Mouse (Mus musculus) myocyte (in vitro differentiated cells): ENCODE measurements around the gene Morn5.

ENCODE experiments used
- CEBPB ChIP-seq: IDR thresholded peaks from 2 replicates; pipeline ENCODE4 v1.6.1; 2011; ENCODE audit warnings: mild to moderate bottlenecking, moderate library complexity; ENCODE audit not compliant: poor library complexity, insufficient read depth, severe bottlenecking
- E2F4 ChIP-seq: IDR thresholded peaks from one replicate; pipeline ENCODE4 v1.6.1; 2011; ENCODE audit warnings: mild to moderate bottlenecking, control low read depth, moderate library complexity; ENCODE audit not compliant: insufficient read depth
- MAX ChIP-seq: IDR thresholded peaks from one replicate; pipeline ENCODE4 v1.6.1; 2011; ENCODE audit warnings: low read depth, mild to moderate bottlenecking, control low read depth
- MYOD1 ChIP-seq, 3 experiments: IDR thresholded peaks; one replicate each; pipeline ENCODE4 v1.6.1; 2011; ENCODE audit warnings: control low read depth in 2 of 3, low read depth in 2 of 3, mild to moderate bottlenecking in 2 of 3, moderate library complexity in 1 of 3; ENCODE audit not compliant: insufficient read length in 2 of 3, control insufficient read depth in 1 of 3
- MYOG ChIP-seq, 3 experiments: IDR thresholded peaks; one replicate each; pipeline ENCODE4 v1.6.1; 2011; ENCODE audit warnings: control low read depth in 2 of 3, low read depth in 2 of 3, mild to moderate bottlenecking in 2 of 3; ENCODE audit not compliant: insufficient read length in 2 of 3, control insufficient read depth in 1 of 3, insufficient read depth in 1 of 3
- POLR2A ChIP-seq: IDR thresholded peaks from one replicate; pipeline ENCODE4 v1.6.1; 2011; ENCODE audit warnings: low read depth, mild to moderate bottlenecking, control low read depth, moderate library complexity; ENCODE audit not compliant: insufficient read length
- POLR2AphosphoS2 ChIP-seq: IDR thresholded peaks from one replicate; pipeline ENCODE4 v1.6.1; 2011; ENCODE audit warnings: low read depth, control low read depth; ENCODE audit not compliant: insufficient read length
- REST ChIP-seq: IDR thresholded peaks from one replicate; pipeline ENCODE4 v1.6.1; 2011; ENCODE audit warnings: mild to moderate bottlenecking, control low read depth, moderate library complexity; ENCODE audit not compliant: insufficient read depth, insufficient read length
- SRF ChIP-seq: IDR thresholded peaks from one replicate; pipeline ENCODE4 v1.6.1; 2011; ENCODE audit warnings: low read depth; ENCODE audit not compliant: control insufficient read depth, insufficient read length
- TCF12 ChIP-seq: IDR thresholded peaks from one replicate; pipeline ENCODE4 v1.6.1; 2011; ENCODE audit warnings: mild to moderate bottlenecking, control low read depth; ENCODE audit not compliant: poor library complexity, insufficient read depth, severe bottlenecking
- TCF3 ChIP-seq: IDR thresholded peaks from one replicate; pipeline ENCODE4 v1.6.1; 2011; ENCODE audit warnings: low read depth, control low read depth; ENCODE audit not compliant: insufficient read length
- USF1 ChIP-seq: IDR thresholded peaks from one replicate; pipeline ENCODE4 v1.6.1; 2011; ENCODE audit warnings: low read depth, mild to moderate bottlenecking, control low read depth, moderate library complexity

DNA sequence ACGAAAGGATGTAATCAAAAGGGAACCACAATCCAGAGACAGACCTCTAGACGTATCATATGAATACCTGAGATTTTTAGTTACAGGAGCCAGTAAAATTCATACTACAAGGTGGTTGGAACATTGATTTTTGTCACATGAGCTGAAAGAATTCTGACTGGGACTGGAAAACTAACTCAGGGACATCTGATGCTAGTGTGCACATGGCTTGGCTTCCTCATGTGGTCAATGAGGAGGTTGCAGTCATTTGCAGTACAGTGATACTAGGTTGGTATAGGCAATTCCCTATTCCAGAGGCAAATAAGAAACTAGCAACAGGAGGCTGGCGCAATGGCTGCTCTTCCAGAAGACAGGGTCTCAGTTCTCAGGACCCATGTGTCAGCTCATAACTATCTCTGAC is 63.4 kb downstream of the Morn5 start:
- TF ChIP-seq POLR2AphosphoS2 (no peak), E2F4 (no peak), POLR2A (no peak), CEBPB (no peak), USF1 (no peak), MYOD1 (IDR thresholded peaks at IDR 0.05; ENCODE audit: control insufficient read depth in 1 of 3, insufficient read length in 2 of 3, low read depth in 2 of 3) (no peak), MYOG (IDR thresholded peaks at IDR 0.05; ENCODE audit: control insufficient read depth in 1 of 3, insufficient read depth in 1 of 3, insufficient read length in 2 of 3, low read depth in 2 of 3) (no peak), MAX (no peak), TCF12 (no peak), TCF3 (no peak), SRF (no peak), REST (no peak)
